Mouse (Mus musculus) CH12.LX (cell line): ENCODE measurements at regions not wholly inside any gene's neighbourhood (a gene's known extent, or its start where the extent isn't known, plus 50 kb on each side); places are given as distances from the start of the nearest gene placed in this dataset.

Source experiments
- DNase-seq: peaks from one replicate; pipeline ENCODE4 v3.0.0-alpha.2; 2013; ENCODE audit errors: extremely low read depth
- H3K27ac ChIP-seq: 2 replicates; pipeline ENCODE4 v1.5.1; 2012; ENCODE audit warnings: low read depth, mild to moderate bottlenecking, control low read depth, moderate library complexity; ENCODE audit not compliant: insufficient read depth
- H3K27me3 ChIP-seq: replicated peaks from 2 replicates; pipeline ENCODE3; 2012; ENCODE audit warnings: inconsistent platforms
- H3K36me3 ChIP-seq, 2 experiments: replicated peaks in 1 of 2; 2 replicates each; pipeline versions ENCODE3 to v1.6.1; 2012; ENCODE audit warnings: inconsistent platforms in 1 of 2, low read length in 1 of 2, mild to moderate bottlenecking in 1 of 2, mixed read lengths in 1 of 2, moderate library complexity in 1 of 2; ENCODE audit not compliant: control insufficient read depth in 1 of 2, insufficient read depth in 1 of 2
- H3K4me1 ChIP-seq, 2 experiments: 2 replicates each; pipeline ENCODE4 v1.6.1; 2012; ENCODE audit warnings: inconsistent platforms in 1 of 2, moderate library complexity in 1 of 2; ENCODE audit not compliant: insufficient read depth in 2 of 2, control insufficient read depth in 1 of 2
- H3K4me2 ChIP-seq: 2 replicates; pipeline ENCODE4 v1.6.1; 2012; ENCODE audit warnings: low read depth, mild to moderate bottlenecking, control low read depth; ENCODE audit not compliant: poor library complexity, insufficient read depth, severe bottlenecking
- H3K4me3 ChIP-seq, 3 experiments: fragments of 150-350 bp in 1 of 3; sonication (generic) in 1 of 3; replicated peaks in 1 of 3; 2 replicates each; pipeline versions ENCODE3 to v1.5.1; 2011 to 2012; ENCODE audit warnings: low read depth in 2 of 3, low read length in 2 of 3, mild to moderate bottlenecking in 2 of 3, moderate library complexity in 2 of 3, control low read depth in 1 of 3, improper control_type of control experiment in 1 of 3, inconsistent platforms in 1 of 3, mixed read lengths in 1 of 3; ENCODE audit not compliant: poor library complexity in 1 of 3
- H3K79me2 ChIP-seq: replicated peaks from 2 replicates; pipeline ENCODE4 v1.6.1; 2012; ENCODE audit warnings: mild to moderate bottlenecking, moderate library complexity; ENCODE audit not compliant: control insufficient read depth, poor library complexity, insufficient read depth, severe bottlenecking; ENCODE audit errors: extremely low read depth
- H3K9ac ChIP-seq: 2 replicates; pipeline ENCODE4 v1.6.1; 2012; ENCODE audit warnings: low read depth, mild to moderate bottlenecking, control low read depth, moderate library complexity; ENCODE audit not compliant: insufficient read depth
- H3K9me3 ChIP-seq: replicated peaks from 2 replicates; pipeline ENCODE3; 2012; ENCODE audit warnings: low read length, inconsistent platforms, mixed read lengths
- CHD1 ChIP-seq: IDR thresholded peaks from 2 replicates; pipeline ENCODE4 v1.6.1; 2012; ENCODE audit warnings: low read depth, low read length, improper control_type of control experiment, inconsistent platforms
- CHD2 ChIP-seq: IDR thresholded peaks from 2 replicates; pipeline ENCODE4 v1.6.1; 2011; ENCODE audit warnings: low read length, improper control_type of control experiment
- CTCF ChIP-seq, 2 experiments: IDR thresholded peaks in 1 of 2; conservative IDR thresholded peaks in 1 of 2; 2 replicates each; pipeline ENCODE4 v1.5.1; 2011 to 2012; ENCODE audit warnings: low read depth in 2 of 2, low read length in 2 of 2, improper control_type of control experiment in 1 of 2, inconsistent platforms in 1 of 2, mild to moderate bottlenecking in 1 of 2, moderate library complexity in 1 of 2
- ELF1 ChIP-seq: IDR thresholded peaks from 2 replicates; pipeline ENCODE4 v1.6.1; 2014; ENCODE audit warnings: low read depth, mild to moderate bottlenecking, inconsistent platforms, low read length, improper control_type of control experiment
- EP300 ChIP-seq: IDR thresholded peaks from 2 replicates; pipeline ENCODE4 v1.6.1; 2011; ENCODE audit warnings: low read length, improper control_type of control experiment
- ETS1 ChIP-seq: conservative IDR thresholded peaks from 2 replicates; pipeline ENCODE4 v1.6.1; 2012; ENCODE audit warnings: low read depth, mild to moderate bottlenecking, inconsistent platforms, low read length, improper control_type of control experiment, moderate library complexity
- IRF4 ChIP-seq: IDR thresholded peaks from 2 replicates; pipeline ENCODE4 v1.6.1; 2014; ENCODE audit warnings: low read depth, mild to moderate bottlenecking, inconsistent platforms, low read length, improper control_type of control experiment
- JUN ChIP-seq: IDR thresholded peaks from 2 replicates; pipeline ENCODE4 v1.6.1; 2011; ENCODE audit warnings: low read depth, mild to moderate bottlenecking, low read length, improper control_type of control experiment, moderate library complexity; ENCODE audit not compliant: insufficient read depth
- MAFK ChIP-seq: IDR thresholded peaks from 2 replicates; pipeline ENCODE4 v1.6.1; 2011; ENCODE audit warnings: low read length, improper control_type of control experiment; ENCODE audit not compliant: insufficient replicate concordance
- MAX ChIP-seq: IDR thresholded peaks from 2 replicates; pipeline ENCODE4 v1.6.1; 2011; ENCODE audit warnings: low read length, improper control_type of control experiment
- MXI1 ChIP-seq: IDR thresholded peaks from 2 replicates; pipeline ENCODE4 v1.6.1; 2011; ENCODE audit warnings: mild to moderate bottlenecking, low read depth, low read length, improper control_type of control experiment
- MYC ChIP-seq: IDR thresholded peaks from 2 replicates; pipeline ENCODE4 v1.6.1; 2011; ENCODE audit warnings: low read depth, mild to moderate bottlenecking, improper control_type of control experiment, low read length
- NRF1 ChIP-seq: IDR thresholded peaks from 2 replicates; pipeline ENCODE4 v1.6.1; 2014; ENCODE audit warnings: low read depth, mild to moderate bottlenecking, inconsistent platforms, low read length, improper control_type of control experiment, moderate library complexity
- RAD21 ChIP-seq: IDR thresholded peaks from 2 replicates; pipeline ENCODE4 v1.6.1; 2011; ENCODE audit warnings: low read depth, mild to moderate bottlenecking, low read length, improper control_type of control experiment, moderate library complexity
- RCOR1 ChIP-seq: conservative IDR thresholded peaks from 2 replicates; pipeline ENCODE4 v1.6.1; 2012; ENCODE audit warnings: low read depth, mild to moderate bottlenecking, inconsistent platforms, low read length, improper control_type of control experiment
- TBP ChIP-seq: conservative IDR thresholded peaks from 2 replicates; pipeline ENCODE4 v1.6.1; 2011; ENCODE audit warnings: low read depth, low read length, improper control_type of control experiment
- USF1 ChIP-seq: IDR thresholded peaks from 2 replicates; pipeline ENCODE4 v1.6.1; 2014; ENCODE audit warnings: low read depth, mild to moderate bottlenecking, inconsistent platforms, low read length, improper control_type of control experiment
- ZC3H11A ChIP-seq: IDR thresholded peaks from 2 replicates; pipeline ENCODE4 v1.6.1; 2012; ENCODE audit warnings: low read depth, mild to moderate bottlenecking, inconsistent platforms, low read length, improper control_type of control experiment
- ZKSCAN1 ChIP-seq: IDR thresholded peaks from 2 replicates; pipeline ENCODE4 v1.6.1; 2012; ENCODE audit warnings: low read depth, inconsistent platforms, low read length, improper control_type of control experiment, borderline replicate concordance
- ZMIZ1 ChIP-seq: IDR thresholded peaks from 2 replicates; pipeline ENCODE4 v1.6.1; 2012; ENCODE audit warnings: low read depth, mild to moderate bottlenecking, inconsistent platforms, low read length, improper control_type of control experiment
- dilution Hi-C: fragments of 300-500 bp; cut with MboI; formaldehyde crosslinking; loops from 2 replicates; pipeline ENCODE4 v1.14.3; 2020; ENCODE audit warnings: low sequenced_read_pairs; ENCODE audit not compliant: extremely low pct_unique_long_range_greater_than_20kb, extremely low pct_ligation_motif_present
- in situ Hi-C: fragments of 300-500 bp; cut with MboI; formaldehyde crosslinking; loops from 3 replicates; pipeline ENCODE4 v1.14.3; 2019; ENCODE audit warnings: low sequenced_read_pairs, low pct_ligation_motif_present, low pct_unique_long_range_greater_than_20kb, mixed read lengths

DNA sequence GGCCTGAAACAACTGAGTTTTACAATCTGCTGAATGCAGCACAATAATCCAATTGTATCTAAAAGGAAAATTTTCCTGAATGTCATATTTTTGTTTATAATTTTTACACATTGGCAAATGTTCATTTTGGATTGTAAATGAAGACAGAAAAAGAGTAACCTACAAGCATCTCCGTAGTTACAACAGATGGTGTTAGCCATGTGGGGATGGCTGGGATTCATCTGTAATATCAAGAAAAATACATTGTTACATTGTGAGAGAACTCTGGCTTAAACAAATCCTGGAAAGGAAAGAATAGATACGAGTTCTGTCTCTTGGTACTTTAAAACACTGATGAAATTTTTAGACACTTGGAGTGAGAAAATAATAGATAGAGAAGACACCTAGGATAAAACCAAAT is 1106.0 kb downstream of the Grm8 start:
- H3K9ac ChIP-seq = no peak overlapping the region
- TF ChIP-seq ZKSCAN1 (no peak), CHD2 (no peak), MXI1 (no peak), USF1 (no peak), CHD1 (no peak), ELF1 (no peak), CTCF (conservative IDR thresholded peaks at IDR 0.05 in 1 of 2, IDR thresholded peaks at IDR 0.05 in 1 of 2; ENCODE audit: low read depth in 2 of 2, low read length in 2 of 2) (no peak), RAD21 (no peak), TBP (no peak), MAX (no peak), ZMIZ1 (no peak), MAFK (no peak), JUN (no peak)
- TF ChIP-seq, all 38 proteins: peak for 0
- no peak for DNase-seq
- no peak overlapping the region for H3K4me2 ChIP-seq
- dilution Hi-C loops (no loop called here), in situ Hi-C loops (no loop called here)
- no peaks in the 10 kb centered on the region for H3K79me2 ChIP-seq
- H3K9me3 ChIP-seq = no peaks in the 10 kb centered on the region
- no peak overlapping the region for H3K4me3 ChIP-seq
- peaks cover 0 to 3% of the 10 kb centered on the region in 2 experiments; a peak in 1 of 4 replicates for H3K4me1 ChIP-seq
- no peaks in the 10 kb centered on the region for H3K27me3 ChIP-seq
- no peak overlapping the region for H3K27ac ChIP-seq
- H3K36me3 ChIP-seq = no peaks in the 10 kb centered on the region

DNA sequence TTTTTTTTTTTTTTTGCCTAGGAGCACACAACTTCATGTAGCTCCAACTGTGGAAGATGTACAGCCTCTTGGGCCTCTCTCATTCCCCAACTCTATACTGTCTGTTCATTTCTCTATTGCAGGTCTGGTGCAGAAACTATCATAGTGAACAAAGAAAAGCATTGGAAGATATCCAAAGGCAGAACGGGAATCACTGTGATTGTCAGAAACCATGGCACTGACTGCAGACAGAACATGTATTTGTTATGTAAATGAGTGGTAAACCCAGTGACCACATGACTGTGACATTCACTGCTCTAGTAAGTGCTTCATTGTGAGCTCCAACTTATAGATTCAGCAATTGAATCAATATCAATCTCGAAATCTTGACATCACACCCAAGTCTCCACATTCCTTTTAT is 1106.6 kb downstream of the Grm8 start:
- Histone ChIP-seq H3K36me3 (no peaks in the 10 kb centered on the region), H3K4me3 (no peak overlapping the region), H3K79me2 (no peaks in the 10 kb centered on the region), H3K27me3 (no peaks in the 10 kb centered on the region), H3K4me1 (peaks cover 0 to 3% of the 10 kb centered on the region in 2 experiments; a peak in 1 of 4 replicates), H3K4me2 (no peak overlapping the region), H3K9me3 (no peaks in the 10 kb centered on the region)
- dilution Hi-C loops (no loop called here), in situ Hi-C loops (no loop called here)
- TF ChIP-seq EP300 = no peak
- TF ChIP-seq ZC3H11A = no peak
- no peak for TF ChIP-seq CTCF (conservative IDR thresholded peaks at IDR 0.05 in 1 of 2, IDR thresholded peaks at IDR 0.05 in 1 of 2; ENCODE audit: low read depth in 2 of 2, low read length in 2 of 2)
- no peak for TF ChIP-seq NRF1
- TF ChIP-seq CHD2 = no peak
- no peak for TF ChIP-seq MYC
- no peak for TF ChIP-seq RCOR1
- TF ChIP-seq ZKSCAN1 = no peak
- TF ChIP-seq MAFK = no peak
- no peak for TF ChIP-seq ETS1
- no peak for TF ChIP-seq IRF4
- no peak for TF ChIP-seq RAD21
- TF ChIP-seq, all 38 proteins: peak for 0
- no peak overlapping the region for H3K9ac ChIP-seq
- H3K27ac ChIP-seq = no peak overlapping the region
- DNase-seq = peak; percentile 7
